ENCODE assay signal across 9 mouse cellular contexts in genomic region chr2:26486835-26487321, GRCm38 (mm10). TPM values are rescaled to one million over a fixed set of nuclear protein-coding genes. Genes with fewer than 3 reads are reported as not detected.
DNase-seq lines count a peak whose midpoint lies in the region; ATAC-seq and TF ChIP-seq lines count a peak whose summit lies in the region.
"Had no signal": no experiment of that assay in that cellular context is flagged by ENCODE, and none has a peak within 500 bp of the region (broad histone marks: within the 10 kb centered on the region; RNA-seq: fewer than 3 reads in every experiment).

No protein-coding gene starts in this region.

- no peaks in the 10 kb centered on the region for H3K27me3 ChIP-seq in lung, postnatal 0 days (replicated peaks; ENCODE audit: insufficient read depth, low read length)
- no peaks in the 10 kb centered on the region for H3K27me3 ChIP-seq in forebrain, postnatal 0 days (ENCODE audit: insufficient read depth, low read length)
- no peaks in the 10 kb centered on the region for H3K27me3 ChIP-seq in limb, embryonic 13.5 days
- no peaks in the 10 kb centered on the region for H3K27me3 ChIP-seq in stomach, embryonic 16.5 days (ENCODE audit: control insufficient read depth, insufficient read depth, low read length)
- H3K27me3 ChIP-seq: liver, embryonic 15.5 days had no signal

- H3K9ac ChIP-seq in lung, postnatal 0 days (replicated peaks; ENCODE audit: low read depth), result no peak overlapping the region
- H3K9ac ChIP-seq in forebrain, postnatal 0 days, result no peak overlapping the region
- H3K9ac ChIP-seq in limb, embryonic 13.5 days, result 0 out of 2 replicates have a peak overlapping the region, but pooled peaks have one; percentile 25
- H3K9ac ChIP-seq in stomach, embryonic 16.5 days (ENCODE audit: low read length), result no peak overlapping the region; the same call in 1 of the 2 replicates
- H3K9ac ChIP-seq: liver, embryonic 15.5 days had no signal

- no peak for ATAC-seq in lung, postnatal 0 days
- no peak for ATAC-seq in forebrain, postnatal 0 days
- ATAC-seq in limb, embryonic 13.5 days (ENCODE audit: low FRiP score, low read depth), result no peak
- no peak for ATAC-seq in stomach, embryonic 16.5 days (ENCODE audit: insufficient read depth, low FRiP score)
- no peak for ATAC-seq in megakaryocyte progenitor cell, adult 5-6 weeks (replicated peaks; ENCODE audit: poor library complexity)

- 0 out of 2 replicates have a peak overlapping the region, but pooled peaks have one; percentile 45 for H3K27ac ChIP-seq in lung, postnatal 0 days (ENCODE audit: low read length)
- peak overlapping the region; percentile 78 for H3K27ac ChIP-seq in forebrain, postnatal 0 days (ENCODE audit: low read depth, low read length)
- peak overlapping the region; percentile 79; the same call in 1 of the 2 replicates for H3K27ac ChIP-seq in limb, embryonic 13.5 days
- H3K27ac ChIP-seq in stomach, embryonic 16.5 days (ENCODE audit: low read length), result peak overlapping the region; percentile 35; the same call in 1 of the 2 replicates
- H3K27ac ChIP-seq: liver, embryonic 15.5 days had no signal

- no peak for TF ChIP-seq CTCF in lung, postnatal 0 days (IDR thresholded peaks at IDR 0.05)
- TF ChIP-seq CTCF in lung, adult 2 months (IDR thresholded peaks at IDR 0.05; ENCODE audit: insufficient read depth, low read length), result no peak
- TF ChIP-seq CTCF in forebrain, postnatal 0 days (IDR thresholded peaks at IDR 0.05; ENCODE audit: low read depth), result no peak

- TF ChIP-seq POLR2A in lung, adult 2 months (IDR thresholded peaks at IDR 0.05; ENCODE audit: borderline replicate concordance, extremely low read depth, low read depth, low read length), result no peak

- H3K36me3 ChIP-seq in lung, postnatal 0 days (ENCODE audit: insufficient read depth, low read length), result peaks cover 4% of the 10 kb centered on the region
- no peaks in the 10 kb centered on the region for H3K36me3 ChIP-seq in forebrain, postnatal 0 days (ENCODE audit: insufficient read depth)
- peaks cover 25% of the 10 kb centered on the region for H3K36me3 ChIP-seq in limb, embryonic 13.5 days
- H3K36me3 ChIP-seq in stomach, embryonic 16.5 days (ENCODE audit: control insufficient read depth, insufficient read depth, low read length), result no peaks in the 10 kb centered on the region

- H3K4me3 ChIP-seq in lung, postnatal 0 days (ENCODE audit: low read depth, low read length), result no peak overlapping the region
- H3K4me3 ChIP-seq in lung, adult 2 months (replicated peaks; ENCODE audit: extremely low read depth, low read depth, low read length), result no peak overlapping the region
- no peak overlapping the region for H3K4me3 ChIP-seq in forebrain, postnatal 0 days (ENCODE audit: low read depth, low read length)
- no peak overlapping the region for H3K4me3 ChIP-seq in limb, embryonic 13.5 days
- no peak overlapping the region for H3K4me3 ChIP-seq in stomach, embryonic 16.5 days (replicated peaks; ENCODE audit: low read length)
- H3K4me3 ChIP-seq: liver, embryonic 15.5 days had no signal

- peak; percentile 39 for DNase-seq in lung, postnatal 0 days (ENCODE audit: low spot score)
- no peak for DNase-seq in lung, adult 2 months
- DNase-seq in forebrain, postnatal 0 days, result no peak
- DNase-seq in right cerebral cortex, postnatal 4 days, result no peak
- no peak for DNase-seq in left cerebral cortex, adult 8-10 months (ENCODE audit: low spot score in 2 of 2)

- no peak overlapping the region for H3K4me2 ChIP-seq in lung, postnatal 0 days (replicated peaks; ENCODE audit: low read depth, low read length)
- no peak overlapping the region for H3K4me2 ChIP-seq in forebrain, postnatal 0 days (ENCODE audit: low read depth)
- H3K4me2 ChIP-seq in limb, embryonic 13.5 days (replicated peaks), result peak overlapping the region; percentile 37
- H3K4me2 ChIP-seq in stomach, embryonic 16.5 days (ENCODE audit: low read depth, low read length), result no peak overlapping the region
- H3K4me2 ChIP-seq: liver, embryonic 15.5 days had no signal

- no peaks in the 10 kb centered on the region for H3K9me3 ChIP-seq in lung, postnatal 0 days (ENCODE audit: low read length)
- H3K9me3 ChIP-seq in forebrain, postnatal 0 days (ENCODE audit: low read length), result no peaks in the 10 kb centered on the region
- no peaks in the 10 kb centered on the region for H3K9me3 ChIP-seq in limb, embryonic 13.5 days
- no peaks in the 10 kb centered on the region for H3K9me3 ChIP-seq in stomach, embryonic 16.5 days (replicated peaks; ENCODE audit: control insufficient read depth, low read length)
- H3K9me3 ChIP-seq: liver, embryonic 15.5 days had no signal

- H3K4me1 ChIP-seq in lung, postnatal 0 days (ENCODE audit: insufficient read depth, low read depth, low read length), result peaks cover 57% of the 10 kb centered on the region
- peaks cover 70% of the 10 kb centered on the region for H3K4me1 ChIP-seq in lung, adult 2 months (ENCODE audit: control insufficient read depth, insufficient read depth, low read length)
- H3K4me1 ChIP-seq in forebrain, postnatal 0 days (ENCODE audit: insufficient read depth), result peaks cover 33% of the 10 kb centered on the region
- peaks cover 85% of the 10 kb centered on the region for H3K4me1 ChIP-seq in limb, embryonic 13.5 days
- H3K4me1 ChIP-seq in stomach, embryonic 16.5 days (ENCODE audit: control insufficient read depth, insufficient read depth, low read length), result peaks cover 90% of the 10 kb centered on the region

- 45% methylated on average over 3 of the region's 3 CpGs for whole genome bisulfite sequencing in lung, postnatal 0 days
- 37% methylated on average over 3 of the region's 3 CpGs for WGBS in lung, adult 2 months
- WGBS in forebrain, postnatal 0 days, result 13% methylated on average over 3 of the region's 3 CpGs
- 31% methylated on average over 3 of the region's 3 CpGs for WGBS in limb, embryonic 13.5 days
- 32% methylated on average over 3 of the region's 3 CpGs for WGBS in stomach, embryonic 16.5 days

- TF ChIP-seq EP300 in lung, postnatal 0 days (IDR thresholded peaks at IDR 0.05), result no peak

RNA-seq across cellular contexts. Expression of gene Notch1, which starts 29.6 kb away (rescaled TPM):
- 11.8 and 14.7 TPM in 2 replicates for polyA plus RNA-seq in lung, postnatal 0 days (2015; fragmentation: Nextera tagmentation; extraction: Ambion mirVana)
- 108 and 124 TPM in 2 replicates for polyA plus RNA-seq in lung, adult 2 months (2012; rRNA removed)
- 23.8 and 38.7 TPM in 2 replicates for total RNA-seq in forebrain, postnatal 0 days (2014; rRNA removed)
- polyA plus RNA-seq in forebrain, postnatal 0 days (2015; fragmentation: Nextera tagmentation; extraction: Ambion mirVana), result 5.0 and 6.8 TPM in 2 replicates
- 13.7 and 15.5 TPM in 2 replicates for polyA plus RNA-seq in limb, embryonic 13.5 days (2015; fragmentation: Nextera tagmentation; extraction: Ambion mirVana)
- 14.1 and 15.4 TPM in 2 replicates for polyA plus RNA-seq in stomach, embryonic 16.5 days (2015; fragmentation: Nextera tagmentation; extraction: Ambion mirVana)
- 10 to 100 TPM; 23.3 to 28.8 (median 26.6) TPM for total RNA-seq in left cerebral cortex, adult 8-10 months (2022)
- 15.5 and 19.0 TPM in 2 replicates for total RNA-seq in megakaryocyte progenitor cell, adult 5-6 weeks (2015)
- 8.8 and 9.3 TPM in 2 replicates for total RNA-seq in megakaryocyte progenitor cell, adult 5-6 weeks (2017)

RNA-seq across cellular contexts. Expression of gene Sec16a, which starts 41.9 kb away (rescaled TPM):
- polyA plus RNA-seq in lung, postnatal 0 days (2015; fragmentation: Nextera tagmentation; extraction: Ambion mirVana), result 10.2 and 13.1 TPM in 2 replicates
- polyA plus RNA-seq in lung, adult 2 months (2012; rRNA removed), result 69.0 and 72.8 TPM in 2 replicates
- total RNA-seq in forebrain, postnatal 0 days (2014; rRNA removed), result 52.6 and 65.6 TPM in 2 replicates
- polyA plus RNA-seq in forebrain, postnatal 0 days (2015; fragmentation: Nextera tagmentation; extraction: Ambion mirVana), result 9.0 and 10.9 TPM in 2 replicates
- 24.9 and 28.1 TPM in 2 replicates for polyA plus RNA-seq in limb, embryonic 13.5 days (2015; fragmentation: Nextera tagmentation; extraction: Ambion mirVana)
- 28.2 and 31.5 TPM in 2 replicates for polyA plus RNA-seq in stomach, embryonic 16.5 days (2015; fragmentation: Nextera tagmentation; extraction: Ambion mirVana)
- 10 to 100 TPM; 41.2 to 50.9 (median 43.0) TPM for total RNA-seq in left cerebral cortex, adult 8-10 months (2022)
- 33.9 and 48.3 TPM in 2 replicates for total RNA-seq in megakaryocyte progenitor cell, adult 5-6 weeks (2015)
- total RNA-seq in megakaryocyte progenitor cell, adult 5-6 weeks (2017), result 23.9 and 29.7 TPM in 2 replicates
